Mouse (Mus musculus): ENCODE results near the gene Art4.

- TF ChIP-seq SIN3A (IDR thresholded peaks at IDR 0.05; ENCODE audit: low read length) (no peak), E2F4 (IDR thresholded peaks at IDR 0.05; ENCODE audit: borderline replicate concordance, low read depth, low read length) (no peak), POLR2A (IDR thresholded peaks at IDR 0.05; ENCODE audit: control insufficient read depth in 1 of 2, insufficient read depth in 1 of 2, low read depth in 1 of 2, low read length in 2 of 2, poor library complexity in 1 of 2) (no peak)
These were observed 22.2 kb downstream of the Art4 start, which contains the start of gene Smco3 for GRCm38 (mm10) chr6:136835352-136835751.
